Mouse (Mus musculus) cortical plate, adult 2 months (tissue): Measurements from ENCODE around the gene Atg4a-ps.

Experiments
- CTCF ChIP-seq: fragments of 200-500 bp; IDR thresholded peaks from 2 replicates; pipeline ENCODE4 v1.5.1; 2011; ENCODE audit warnings: mild to moderate bottlenecking, control low read depth, low read length; ENCODE audit not compliant: insufficient read depth; ENCODE audit errors: extremely low read depth
- POLR2A ChIP-seq: fragments of 200-500 bp; IDR thresholded peaks from 2 replicates; pipeline ENCODE4 v1.6.1; 2011; ENCODE audit warnings: mild to moderate bottlenecking, low read length, control low read depth; ENCODE audit not compliant: insufficient read depth; ENCODE audit errors: extremely low read depth

GRCm38 (mm10) chr3:103623893-103624470 is 21.9 kb downstream of the Atg4a-ps start:
- TF ChIP-seq CTCF (no peak), POLR2A (no peak)
